Mouse (Mus musculus) spleen, embryonic (tissue): ENCODE results near the gene Cxcl3.

Experiments
- CTCF ChIA-PET: fragments of 350-600 bp; sonication (Branson Sonifier 250); formaldehyde crosslinking; loops from one replicate; lab custom pipeline; 2022; lab: Charles Lee

Cxcl3 gene

GRCm38 (mm10) chr5:90785659-90786588 lies at the start of gene Cxcl3:
Gene Cxcl3 (plus strand): TSS chr5:90786103.
- CTCF ChIA-PET: no interaction called here

- CTCF ChIA-PET: no interaction called here
Observed at GRCm38 (mm10) chr5:90742029-90742428, 43.9 kb upstream of the Cxcl3 start.

GRCm38 (mm10) chr5:90753934-90754333 lies 32.0 kb upstream of the Cxcl3 start:
- CTCF ChIA-PET: no interaction called here

GRCm38 (mm10) chr5:90758020-90758605 lies 27.8 kb upstream of the Cxcl3 start:
- CTCF ChIA-PET: no interaction called here

GRCm38 (mm10) chr5:90759077-90760065 lies 26.5 kb upstream of the Cxcl3 start, which contains the start of gene Cxcl5:
Gene Cxcl5 (plus strand): TSS chr5:90759360.
- CTCF ChIA-PET: no interaction called here

- CTCF ChIA-PET: no interaction called here
Observed at GRCm38 (mm10) chr5:90760303-90760702, 25.6 kb upstream of the Cxcl3 start.

GRCm38 (mm10) chr5:90760844-90761243 lies 25.1 kb upstream of the Cxcl3 start:
- CTCF ChIA-PET: no interaction called here

GRCm38 (mm10) chr5:90761834-90762233 lies 24.1 kb upstream of the Cxcl3 start:
- CTCF ChIA-PET: no interaction called here

GRCm38 (mm10) chr5:90763912-90764665 lies 21.8 kb upstream of the Cxcl3 start:
- CTCF ChIA-PET: no interaction called here

- CTCF ChIA-PET: no interaction called here
Observed at GRCm38 (mm10) chr5:90765821-90766606, 19.9 kb upstream of the Cxcl3 start.

- CTCF ChIA-PET: no interaction called here
Observed at GRCm38 (mm10) chr5:90768218-90768617, 17.7 kb upstream of the Cxcl3 start, which contains the start of gene Ppbp. Gene Ppbp (plus strand): TSS chr5:90768518.

- CTCF ChIA-PET: no interaction called here
Observed at GRCm38 (mm10) chr5:90771369-90771768, 14.5 kb upstream of the Cxcl3 start.

GRCm38 (mm10) chr5:90771880-90772653 lies 13.8 kb upstream of the Cxcl3 start, which contains the start of gene Pf4:
Gene Pf4 (plus strand): TSS chr5:90772435.
- CTCF ChIA-PET: no interaction called here

GRCm38 (mm10) chr5:90775562-90775961 lies 10.3 kb upstream of the Cxcl3 start:
- CTCF ChIA-PET: no interaction called here

GRCm38 (mm10) chr5:90777621-90778020 lies 8.3 kb upstream of the Cxcl3 start:
- CTCF ChIA-PET: no interaction called here

- CTCF ChIA-PET: no interaction called here
Observed at GRCm38 (mm10) chr5:90778856-90779255, 7.0 kb upstream of the Cxcl3 start.

- CTCF ChIA-PET: no interaction called here
Observed at GRCm38 (mm10) chr5:90783697-90784096, 2.2 kb upstream of the Cxcl3 start.

GRCm38 (mm10) chr5:90788114-90788513 lies 2.2 kb downstream of the Cxcl3 start:
- CTCF ChIA-PET: no interaction called here
